Mouse (Mus musculus) heart, postnatal 36 days (tissue): ENCODE measurements at regions not wholly inside any gene's neighbourhood (a gene's known extent, or its start where the extent isn't known, plus 50 kb on each side); places are given as distances from the start of the nearest gene placed in this dataset.
"Not testable (repeated sequence)": the region's sequence is repeated elsewhere in the genome, so short reads cannot be mapped to it uniquely, and the experiment has no call there.

Experiments used
- DNase-seq, 2 experiments: peaks; one replicate each; pipeline ENCODE4 v3.0.0; 2021 to 2022
- intact Hi-C: fragments of 180-260 bp; cut with DNase I; formaldehyde crosslinking; loops from one replicate; pipeline ENCODE4 v1.15.1; 2025
- microRNA-seq, 2 experiments: library from miRNA; unstranded; fragments of <30 nt; microRNA quantifications; one replicate each; pipeline ENCODE4 v1.2.0; 2021; ENCODE audit warnings: borderline number of aligned reads in 2 of 2

GRCm38 (mm10) chr7:47830124-47830523 is 151.8 kb downstream of the Mrgpra4 start:
- intact Hi-C loops: no loop called here
- no peak for DNase-seq

GRCm38 (mm10) chr7:47781373-47781772 is 180.2 kb upstream of the Mrgpra3 start:
- intact Hi-C loops: loop anchor here (10.0 kb wide), 1 partner anchor 163 kb away; no protein-coding TSS in a partner anchor
- no peak for DNase-seq

- DNase-seq: no peak
- intact Hi-C loops: no loop called here
Measured at GRCm38 (mm10) chr7:47747528-47747927, 146.4 kb upstream of the Mrgpra3 start.

DNA sequence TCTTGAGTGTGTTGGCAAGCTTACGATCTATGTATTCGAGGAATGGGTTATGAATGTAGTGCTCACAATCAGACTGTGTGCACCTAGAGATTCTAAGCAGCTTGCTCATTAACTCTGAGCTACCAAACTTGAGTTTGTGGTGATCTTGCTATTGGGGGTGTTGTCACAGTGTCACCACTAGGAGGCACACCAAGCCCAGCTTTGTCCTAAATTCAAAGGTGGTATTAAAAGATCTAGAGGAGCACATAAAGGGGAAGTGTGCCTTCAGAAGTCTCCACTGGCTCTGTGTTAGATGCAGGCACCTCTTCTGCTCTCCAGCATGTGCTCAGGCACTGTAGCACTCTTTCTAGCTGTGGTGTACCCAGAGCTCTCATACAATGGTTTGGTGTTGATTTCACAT is 138.9 kb upstream of the Mrgpra3 start:
- DNase-seq: not testable (repeated sequence)

GRCm38 (mm10) chr7:47691121-47691520 is 89.9 kb upstream of the Mrgpra3 start:
- no peak for DNase-seq
- intact Hi-C loops: no loop called here

More for the DNA sequence above, 138.9 kb upstream of the Mrgpra3 start:
- intact Hi-C loops: not testable (repeated sequence)

- intact Hi-C loops: loop anchor here (1.0 kb wide), 1 partner anchor 10 kb away; no protein-coding TSS in a partner anchor
- DNase-seq: no peak
Measured at GRCm38 (mm10) chr7:47676999-47677398, 75.8 kb upstream of the Mrgpra3 start.

Small RNAs in the stretch of these regions (microRNA-seq; reads per million reads assigned to microRNA genes)
- gene Gm22427: 0 reads per million in 2 experiments
